Mouse (Mus musculus) CH12.LX (cell line): ENCODE data around the gene Cnn3.

Experiments used
- BHLHE40 ChIP-seq: IDR thresholded peaks from 2 replicates; pipeline ENCODE4 v1.6.1; 2011; ENCODE audit warnings: mild to moderate bottlenecking, low read depth, low read length, improper control_type of control experiment
- CTCF ChIP-seq, 2 experiments: IDR thresholded peaks in 1 of 2; conservative IDR thresholded peaks in 1 of 2; 2 replicates each; pipeline ENCODE4 v1.5.1; 2011 to 2012; ENCODE audit warnings: low read depth in 2 of 2, low read length in 2 of 2, improper control_type of control experiment in 1 of 2, inconsistent platforms in 1 of 2, mild to moderate bottlenecking in 1 of 2, moderate library complexity in 1 of 2
- EP300 ChIP-seq: IDR thresholded peaks from 2 replicates; pipeline ENCODE4 v1.6.1; 2011; ENCODE audit warnings: low read length, improper control_type of control experiment
- HCFC1 ChIP-seq: IDR thresholded peaks from 2 replicates; pipeline ENCODE4 v1.6.1; 2012; ENCODE audit warnings: low read depth, mild to moderate bottlenecking, inconsistent platforms, low read length, improper control_type of control experiment
- MAFK ChIP-seq: IDR thresholded peaks from 2 replicates; pipeline ENCODE4 v1.6.1; 2011; ENCODE audit warnings: low read length, improper control_type of control experiment; ENCODE audit not compliant: insufficient replicate concordance
- MAX ChIP-seq: IDR thresholded peaks from 2 replicates; pipeline ENCODE4 v1.6.1; 2011; ENCODE audit warnings: low read length, improper control_type of control experiment
- MAZ ChIP-seq: IDR thresholded peaks from 2 replicates; pipeline ENCODE4 v1.6.1; 2012; ENCODE audit warnings: low read depth, mild to moderate bottlenecking, inconsistent platforms, low read length, improper control_type of control experiment, moderate library complexity
- MXI1 ChIP-seq: IDR thresholded peaks from 2 replicates; pipeline ENCODE4 v1.6.1; 2011; ENCODE audit warnings: mild to moderate bottlenecking, low read depth, low read length, improper control_type of control experiment
- PAX5 ChIP-seq: IDR thresholded peaks from 2 replicates; pipeline ENCODE4 v1.6.1; 2012; ENCODE audit warnings: low read length, inconsistent platforms, mixed read lengths
- POLR2A ChIP-seq: IDR thresholded peaks from 2 replicates; pipeline ENCODE4 v1.6.1; 2011; ENCODE audit warnings: low read depth, mild to moderate bottlenecking, improper control_type of control experiment, low read length
- TCF12 ChIP-seq: IDR thresholded peaks from 2 replicates; pipeline ENCODE4 v1.6.1; 2014; ENCODE audit warnings: low read depth, mild to moderate bottlenecking, inconsistent platforms, low read length, improper control_type of control experiment

- no peak for TF ChIP-seq CTCF (conservative IDR thresholded peaks at IDR 0.05 in 1 of 2, IDR thresholded peaks at IDR 0.05 in 1 of 2; ENCODE audit: low read depth in 2 of 2, low read length in 2 of 2)
- no peak for TF ChIP-seq MAFK
- TF ChIP-seq HCFC1 = no peak
- TF ChIP-seq MXI1 = no peak
- no peak for TF ChIP-seq MAX
- TF ChIP-seq TCF12 = no peak
- TF ChIP-seq EP300 = no peak
- TF ChIP-seq PAX5 = no peak
- no peak for TF ChIP-seq POLR2A
- no peak for TF ChIP-seq MAZ
- TF ChIP-seq BHLHE40 = no peak
These were observed 48.4 kb downstream of the Cnn3 start for GRCm38 (mm10) chr3:121474738-121475137.
